20 mouse cellular contexts compared by ENCODE assay signal in genomic region chr16:24135841-24136240, GRCm38 (mm10).
DNase-seq lines count a peak whose midpoint lies in the region; ATAC-seq lines count a peak whose summit lies in the region.
"Had no signal": no experiment of that assay in that cellular context is flagged by ENCODE, and none has a peak within 500 bp of the region (broad histone marks: within the 10 kb centered on the region; RNA-seq: fewer than 3 reads in every experiment).

No protein-coding gene starts in this region.

- no peak overlapping the region for H3K9ac ChIP-seq in limb, embryonic 11.5 days (ENCODE audit: low read length)
- H3K9ac ChIP-seq: embryonic facial prominence, embryonic 13.5 days; liver, embryonic 14.5 days had no signal

- no peak overlapping the region for H3K4me2 ChIP-seq in limb, embryonic 11.5 days (ENCODE audit: low read depth, severe bottlenecking)
- H3K4me2 ChIP-seq: embryonic facial prominence, embryonic 13.5 days had no signal

- H3K9me3 ChIP-seq in limb, embryonic 11.5 days (ENCODE audit: control insufficient read depth, low read length), result no peaks in the 10 kb centered on the region
- H3K9me3 ChIP-seq: embryonic facial prominence, embryonic 13.5 days; midbrain, embryonic 10.5 days had no signal

- no peak overlapping the region for H3K27ac ChIP-seq in limb, embryonic 11.5 days (replicated peaks; ENCODE audit: low read depth, low read length)
- H3K27ac ChIP-seq: embryonic facial prominence, embryonic 13.5 days; liver, embryonic 14.5 days; midbrain, embryonic 10.5 days; stomach, postnatal 0 days had no signal

- H3K4me1 ChIP-seq in limb, embryonic 11.5 days (ENCODE audit: control insufficient read depth, insufficient read depth, low read length), result peaks cover 17% of the 10 kb centered on the region; the same call in 1 of the 2 replicates
- H3K4me1 ChIP-seq: embryonic facial prominence, embryonic 13.5 days had no signal

- no peaks in the 10 kb centered on the region for H3K36me3 ChIP-seq in limb, embryonic 11.5 days (ENCODE audit: control insufficient read depth, insufficient read depth, low read length)
- H3K36me3 ChIP-seq: embryonic facial prominence, embryonic 13.5 days; midbrain, embryonic 10.5 days had no signal

- peak; percentile 61 for DNase-seq in gastrocnemius, adult 18-20 months (ENCODE audit: low spot score)
- no peak for DNase-seq in gastrocnemius, postnatal 25 days
- DNase-seq in adipocyte (ENCODE audit: low spot score), result peak; percentile 64
- peak; percentile 86 for DNase-seq in cerebellum, adult 9-10 months
- peak; percentile 53 for DNase-seq in limb, embryonic 11.5 days (ENCODE audit: low spot score)
- DNase-seq in liver, result no peak
- no peak for DNase-seq in layer of hippocampus, adult 11-12 months (ENCODE audit: low spot score)
- no peak for DNase-seq in spleen, postnatal 36 days (ENCODE audit: low spot score in 2 of 2)
- DNase-seq: adrenal gland, postnatal 25 days; heart, postnatal 14 days; kidney, adult 2 months; kidney, postnatal 36 days; left cerebral cortex, postnatal 4 days; lung, postnatal 10 days; thymus, postnatal 25 days had no signal

- no peak for ATAC-seq in limb, embryonic 11.5 days (ENCODE audit: insufficient number of reproducible peaks, low FRiP score, low TSS enrichment, low read depth)
- ATAC-seq: hindbrain, embryonic 16.5 days had no signal

- no peaks in the 10 kb centered on the region for H3K27me3 ChIP-seq in limb, embryonic 11.5 days (ENCODE audit: control insufficient read depth, insufficient read depth, low read length)
- H3K27me3 ChIP-seq: embryonic facial prominence, embryonic 13.5 days had no signal

- no peak overlapping the region for H3K4me3 ChIP-seq in limb, embryonic 11.5 days (ENCODE audit: low read depth, low read length)
- H3K4me3 ChIP-seq: embryonic facial prominence, embryonic 13.5 days; midbrain, embryonic 10.5 days had no signal

- 55% methylated on average over 5 of the region's 5 CpGs for WGBS in limb, embryonic 11.5 days

Comparison
In these comparisons a context has a peak if more than half of its experiments do, and no peak if none do; other contexts are left out.
1. DNase-seq: peak in gastrocnemius, adult 18-20 months (single experiment), adipocyte (single experiment), cerebellum, adult 9-10 months (single experiment) and limb, embryonic 11.5 days (single experiment); none in gastrocnemius, postnatal 25 days (single experiment), liver (single experiment), layer of hippocampus, adult 11-12 months (single experiment) and spleen, postnatal 36 days (0 of 2).